8 mouse cellular contexts compared by ENCODE assay signal in the genomic region with DNA sequence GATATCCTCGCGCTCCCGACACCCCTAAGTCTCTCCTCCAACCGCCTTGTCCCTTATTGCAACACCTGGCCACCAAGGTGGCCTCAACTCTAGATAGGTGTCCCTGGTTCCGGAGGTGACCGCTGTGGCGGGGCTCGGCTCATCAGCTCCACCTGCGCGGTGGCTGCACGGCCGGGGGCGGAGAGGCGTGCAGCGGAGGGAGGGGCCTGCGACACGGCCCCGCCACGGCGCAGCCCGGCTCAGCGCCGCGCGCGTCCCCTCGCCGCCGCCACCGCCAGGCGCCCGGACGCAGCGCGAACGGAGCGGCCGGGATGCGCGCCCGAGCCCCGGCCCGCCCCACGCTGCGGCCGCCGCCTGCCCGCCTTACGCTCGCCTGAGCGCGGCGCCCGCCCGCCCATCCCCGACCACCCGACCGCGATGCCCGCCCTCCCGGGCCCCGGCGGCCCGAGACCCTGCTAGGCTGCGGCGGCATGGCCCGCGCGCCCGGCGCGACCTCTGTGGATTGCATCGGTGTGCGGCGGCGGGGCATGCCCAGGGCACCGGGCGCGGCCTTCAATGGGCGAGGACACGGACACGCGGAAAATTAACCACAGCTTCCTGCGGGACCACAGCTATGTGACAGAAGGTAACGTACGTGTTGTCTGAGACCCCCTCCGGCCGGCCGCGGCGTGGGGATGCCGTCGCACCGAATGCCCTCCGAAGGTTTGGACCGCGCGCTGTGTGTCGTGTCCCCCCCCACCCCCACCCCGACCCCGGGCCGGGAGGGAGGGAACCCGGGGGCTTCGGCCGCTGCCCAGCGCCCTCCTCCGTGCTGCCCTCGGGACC. TPM values are rescaled to one million over a fixed set of nuclear protein-coding genes. Genes with fewer than 3 reads are reported as not detected.
A peak's percentile ranks its signal among the peaks of the same experiment; 100 is the strongest.
DNase-seq lines count a peak whose midpoint lies in the region; ATAC-seq and TF ChIP-seq lines count a peak whose summit lies in the region.

Gene Ppp2r2c (plus strand): TSS at position 248 of the 825 bp plus-strand sequence.

- no peak for TF ChIP-seq CTCF in gastrocnemius, adult 2 months (IDR thresholded peaks at IDR 0.05)
- TF ChIP-seq CTCF in Patski (IDR thresholded peaks at IDR 0.05) = no peak

- ATAC-seq in Patski = peak; percentile 9
- ATAC-seq in forebrain, embryonic 13.5 days = peak; percentile 66

- no peaks in the 10 kb centered on the region for H3K9me3 ChIP-seq in forebrain, embryonic 13.5 days (replicated peaks)

- CTCF ChIA-PET in Patski (lab: Charles Lee) = no interaction called here

- no peaks in the 10 kb centered on the region for H3K36me3 ChIP-seq in forebrain, embryonic 13.5 days (ENCODE audit: poor library complexity, severe bottlenecking)

- peaks cover 14% of the 10 kb centered on the region for H3K4me1 ChIP-seq in forebrain, embryonic 13.5 days

- no peak within 1 kb of the TSS for H3K27ac ChIP-seq in gastrocnemius, adult 2 months
- H3K27ac ChIP-seq in forebrain, embryonic 13.5 days = 0 out of 2 replicates have a peak within 1 kb of the TSS, but pooled peaks have one; percentile 42

- under 1% methylated on average over 72 of the region's 108 CpGs for WGBS in forebrain, embryonic 13.5 days

- peak within 1 kb of the TSS; percentile 43 for H3K4me3 ChIP-seq in gastrocnemius, adult 2 months
- peak within 1 kb of the TSS; percentile 49 for H3K4me3 ChIP-seq in forebrain, embryonic 13.5 days

- intact Hi-C loops in gastrocnemius, adult 2 months (cut with DNase I) = no loop called here
- intact Hi-C loops in gastrocnemius, postnatal 14 days (cut with DNase I; ENCODE audit: low total_unique reads) = no loop called here
- intact Hi-C loops in left cerebral cortex, postnatal 25 days (cut with DNase I) = loop anchor here (1.0 to 2.0 kb wide), 3 partner anchors 25 to 52 kb away; no protein-coding TSS in a partner anchor

- POLR2A ChIA-PET in Patski (lab: Charles Lee) = no interaction called here

- no peak for DNase-seq in gastrocnemius, adult 2 months
- DNase-seq in gastrocnemius, postnatal 14 days = no peak
- DNase-seq in Patski (ENCODE audit: low read depth, low spot score) = no peak
- DNase-seq in left cerebral cortex, postnatal 25 days (ENCODE audit: low spot score in 2 of 2) = peak; percentile 73 to 74
- DNase-seq in retina, embryonic 14.5 days (ENCODE audit: low spot score) = peak; percentile 27
- no peak for DNase-seq in urinary bladder, postnatal 10 days (ENCODE audit: low spot score)
- DNase-seq in testis, postnatal 10 days (ENCODE audit: low spot score) = no peak

- H3K4me2 ChIP-seq in forebrain, embryonic 13.5 days = peak within 1 kb of the TSS; percentile 78

- peak within 1 kb of the TSS; percentile 65 for H3K9ac ChIP-seq in forebrain, embryonic 13.5 days

- in situ Hi-C loops in Patski (cut with MboI; ENCODE audit: low pct_unique_long_range_greater_than_20kb) = no loop called here

- H3K27me3 ChIP-seq in Patski = peaks cover 67% of the 10 kb centered on the region
- peaks cover 95% of the 10 kb centered on the region for H3K27me3 ChIP-seq in forebrain, embryonic 13.5 days

RNA-seq across cellular contexts. Expression of gene Ppp2r2c, which starts in this region (rescaled TPM):
- under 1 TPM; 0.17 to 0.18 TPM for total RNA-seq in gastrocnemius, adult 2 months (2021)
- total RNA-seq in gastrocnemius, postnatal 14 days (2021) = under 1 TPM; 0.24 to 0.70 TPM
- 0.03 TPM for polyA plus RNA-seq in Patski (2021)
- 8.8 and 9.0 TPM in 2 replicates for polyA plus RNA-seq in forebrain, embryonic 13.5 days (2015; fragmentation: Nextera tagmentation; extraction: Ambion mirVana)
- 100 to 1,000 TPM; 500 to 508 TPM for total RNA-seq in left cerebral cortex, postnatal 25 days (2021)

Comparison
In these comparisons a context has a peak if more than half of its experiments do, and no peak if none do; other contexts are left out.
1. RNA of gene Ppp2r2c (total RNA-seq): 500 to 508 TPM in left cerebral cortex, postnatal 25 days; 0.24 to 0.70 TPM in gastrocnemius, postnatal 14 days and 0.17 to 0.18 TPM in gastrocnemius, adult 2 months; every median in the first group is over 100 times any median in the second.
2. Peak in ATAC-seq in Patski; RNA of the gene not detected or under 1 TPM.
3. DNase-seq: peak in left cerebral cortex, postnatal 25 days (2 of 2) and retina, embryonic 14.5 days (single experiment); none in gastrocnemius, adult 2 months (single experiment), gastrocnemius, postnatal 14 days (single experiment), Patski (single experiment), urinary bladder, postnatal 10 days (single experiment) and testis, postnatal 10 days (single experiment).